Mouse (Mus musculus): ENCODE results near the gene Igsf11.

The Igsf11 gene

DNA sequence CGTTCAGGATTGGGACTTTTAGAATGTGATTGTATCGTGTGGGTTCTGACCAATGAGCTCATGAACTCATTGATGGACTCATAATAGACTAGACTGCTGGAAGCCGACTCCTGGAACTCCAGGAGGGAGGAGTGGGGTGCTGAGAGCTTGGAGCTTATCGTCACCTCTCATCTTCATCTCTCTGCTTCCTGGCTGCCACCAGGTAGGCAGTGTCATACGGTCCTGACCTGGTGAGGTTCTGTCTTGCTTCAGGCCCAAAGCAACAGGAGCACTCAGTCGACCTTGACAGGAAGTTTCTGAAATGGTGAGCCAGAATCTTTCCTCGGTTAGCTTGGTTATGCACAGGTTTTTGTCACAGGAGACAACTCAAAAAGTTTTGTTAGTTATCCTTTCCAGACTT is at the start of gene Igsf11:
Gene Igsf11 (plus strand): TSS at position 301 of the 400 bp plus-strand sequence.
- no peak for DNase-seq (ENCODE audit: low read depth, low spot score)

DNA sequence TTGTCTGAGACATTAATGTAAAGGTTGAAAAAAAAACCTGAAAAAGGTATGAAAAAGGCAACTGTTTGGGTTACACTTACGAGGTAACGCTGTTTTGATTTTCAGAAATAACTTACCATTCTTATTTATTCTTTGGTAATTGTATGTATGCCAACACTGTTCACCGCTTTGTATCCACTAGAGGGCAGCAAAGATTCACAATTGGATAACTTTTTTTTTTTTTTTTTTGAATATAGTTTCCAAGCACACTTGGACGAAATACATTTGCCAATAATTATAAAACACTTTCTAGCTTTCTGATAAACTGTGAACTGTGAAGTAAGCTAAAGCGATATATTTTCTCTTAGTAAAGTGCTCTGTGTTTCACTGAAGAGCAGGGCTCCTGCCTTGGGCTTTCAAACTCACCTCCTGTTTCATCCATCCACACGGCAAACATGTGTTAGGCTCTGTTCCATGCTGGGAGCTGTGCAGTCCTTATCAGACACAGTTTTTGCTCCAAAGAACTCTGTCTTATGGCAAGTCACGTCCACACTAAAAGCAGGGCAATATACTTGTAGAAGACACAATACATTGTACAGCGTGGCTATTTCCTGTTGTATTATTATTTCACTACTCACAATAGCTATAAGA is 34.2 kb upstream of the Igsf11 start:
- DNase-seq (ENCODE audit: low read depth, low spot score) = peak; percentile 34

DNA sequence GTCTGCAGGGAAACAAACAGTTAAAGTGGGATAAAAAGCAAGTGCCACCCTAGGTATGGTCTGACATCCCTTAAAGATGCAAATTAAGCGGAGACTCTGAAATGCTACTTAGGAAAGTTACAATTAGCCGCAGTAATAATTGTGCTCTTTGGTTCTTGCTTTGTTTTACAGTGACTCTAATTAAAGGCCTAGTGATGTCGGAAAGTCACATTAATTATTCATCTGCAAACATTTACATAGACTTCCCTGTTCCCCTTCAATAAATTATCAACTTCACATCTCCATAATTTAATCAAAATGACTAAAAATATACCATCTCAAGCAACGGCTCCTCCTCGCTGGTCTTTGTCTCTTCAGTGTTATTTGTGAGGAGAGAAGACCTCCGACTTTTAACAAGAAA is 31.9 kb upstream of the Igsf11 start:
- DNase-seq (ENCODE audit: low read depth, low spot score) = no peak

DNA sequence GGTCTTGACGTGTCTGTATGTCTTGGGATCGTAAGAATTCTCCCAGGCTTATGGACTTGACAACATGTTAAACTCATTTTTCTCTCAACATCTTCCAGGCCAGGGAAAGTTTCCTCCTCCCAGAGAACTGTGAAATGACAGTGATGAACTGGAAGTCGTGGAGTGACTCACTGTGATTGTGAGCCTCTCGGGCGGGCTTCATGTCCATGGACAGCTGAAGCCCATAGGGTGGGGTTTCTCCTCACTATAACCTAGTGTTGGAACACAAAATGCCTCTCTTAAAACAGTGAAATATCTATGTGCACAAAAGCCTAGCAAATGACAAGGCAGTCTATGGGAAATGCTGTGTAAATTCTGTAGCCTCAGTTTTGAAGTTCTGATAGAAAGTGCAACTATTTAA is 28.1 kb upstream of the Igsf11 start:
- DNase-seq (ENCODE audit: low read depth, low spot score) = no peak

DNA sequence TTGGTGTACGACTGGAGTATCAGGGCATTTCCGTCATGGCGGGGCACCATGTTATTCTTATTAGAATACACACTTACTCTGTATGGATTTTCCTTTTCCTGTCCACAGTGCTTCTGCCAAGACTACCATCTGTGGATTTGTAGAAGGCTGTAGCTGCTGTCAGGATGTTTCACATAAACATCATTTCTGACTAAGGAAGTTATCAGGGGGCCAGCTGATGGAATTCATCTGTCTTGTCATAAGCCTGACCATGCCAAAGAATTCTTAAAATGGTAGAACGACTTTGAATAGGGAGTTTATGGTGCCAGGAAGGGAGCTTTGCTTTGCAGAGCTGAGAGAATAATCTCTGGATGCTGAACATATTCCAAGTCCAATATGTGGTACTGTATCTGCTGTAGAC is 19.2 kb upstream of the Igsf11 start:
- no peak for DNase-seq (ENCODE audit: low read depth, low spot score)

DNA sequence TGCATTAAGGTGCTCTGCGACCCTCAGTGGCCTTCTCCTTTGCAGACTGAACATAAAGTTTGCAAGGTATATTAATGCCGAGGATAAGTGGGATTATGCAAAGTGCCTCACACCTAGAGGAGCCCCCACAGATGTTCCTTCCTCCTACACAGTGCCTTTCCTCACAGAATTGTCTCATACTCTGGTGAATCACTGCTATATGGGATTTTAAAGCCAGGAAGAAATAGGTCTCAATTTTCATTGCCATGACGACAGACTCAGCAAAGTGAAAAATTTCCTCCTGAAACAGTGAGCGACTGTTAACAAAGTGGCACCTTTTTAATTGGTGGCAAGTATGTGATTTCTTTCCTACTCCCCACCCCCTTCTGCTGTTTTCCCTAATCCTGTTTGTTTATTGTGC is 18.0 kb upstream of the Igsf11 start:
- DNase-seq (ENCODE audit: low read depth, low spot score) = no peak

DNA sequence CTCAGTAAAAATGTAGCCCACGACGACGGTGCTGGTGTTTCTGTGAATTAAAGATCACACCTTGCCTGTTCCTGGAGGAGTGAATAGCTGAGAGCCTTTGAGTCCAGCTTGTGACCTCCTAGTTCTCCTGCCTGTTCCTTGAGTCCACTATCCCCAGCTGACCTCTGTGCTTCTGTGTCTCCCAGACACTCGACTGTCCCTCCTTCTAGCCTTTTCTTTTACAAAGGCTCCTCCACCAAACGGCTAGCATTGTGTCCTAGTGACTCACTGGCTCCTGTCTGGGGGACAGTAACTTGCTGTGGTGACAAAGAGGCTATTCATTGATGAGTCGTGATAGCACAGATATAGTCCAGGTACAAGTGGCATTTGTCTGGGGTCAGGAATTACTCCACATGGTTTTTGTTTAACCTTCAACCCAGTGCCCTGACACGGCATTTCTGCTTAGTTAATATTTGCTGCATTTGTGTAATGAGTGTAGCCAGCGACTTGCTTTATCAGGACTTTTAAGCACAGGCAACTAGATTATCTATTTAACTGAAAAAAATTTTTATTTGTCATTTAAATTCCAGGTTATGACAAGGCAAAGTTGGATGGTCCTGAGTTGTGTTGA is 6.5 kb downstream of the Igsf11 start:
- no peak for DNase-seq (ENCODE audit: low read depth, low spot score)

DNA sequence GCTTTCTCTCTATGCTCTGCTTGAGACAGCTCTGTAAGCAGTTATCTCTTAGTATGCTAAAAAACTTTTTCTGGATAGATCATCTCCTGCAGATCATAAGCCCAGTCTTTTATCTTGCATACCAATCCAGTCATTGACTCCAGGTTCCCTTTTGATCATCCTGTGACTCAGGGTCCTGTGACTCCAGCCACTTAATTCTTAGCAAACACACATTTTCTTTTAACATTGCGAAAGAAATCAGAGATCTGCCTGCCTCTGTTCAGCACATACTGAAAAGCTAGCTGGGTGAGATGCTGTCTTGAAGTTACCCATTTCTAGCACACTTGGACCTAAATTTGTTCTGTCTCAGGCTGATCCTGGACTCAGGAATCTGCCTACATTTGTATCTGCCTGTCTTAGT is 7.6 kb downstream of the Igsf11 start:
- DNase-seq (ENCODE audit: low read depth, low spot score) = no peak

DNA sequence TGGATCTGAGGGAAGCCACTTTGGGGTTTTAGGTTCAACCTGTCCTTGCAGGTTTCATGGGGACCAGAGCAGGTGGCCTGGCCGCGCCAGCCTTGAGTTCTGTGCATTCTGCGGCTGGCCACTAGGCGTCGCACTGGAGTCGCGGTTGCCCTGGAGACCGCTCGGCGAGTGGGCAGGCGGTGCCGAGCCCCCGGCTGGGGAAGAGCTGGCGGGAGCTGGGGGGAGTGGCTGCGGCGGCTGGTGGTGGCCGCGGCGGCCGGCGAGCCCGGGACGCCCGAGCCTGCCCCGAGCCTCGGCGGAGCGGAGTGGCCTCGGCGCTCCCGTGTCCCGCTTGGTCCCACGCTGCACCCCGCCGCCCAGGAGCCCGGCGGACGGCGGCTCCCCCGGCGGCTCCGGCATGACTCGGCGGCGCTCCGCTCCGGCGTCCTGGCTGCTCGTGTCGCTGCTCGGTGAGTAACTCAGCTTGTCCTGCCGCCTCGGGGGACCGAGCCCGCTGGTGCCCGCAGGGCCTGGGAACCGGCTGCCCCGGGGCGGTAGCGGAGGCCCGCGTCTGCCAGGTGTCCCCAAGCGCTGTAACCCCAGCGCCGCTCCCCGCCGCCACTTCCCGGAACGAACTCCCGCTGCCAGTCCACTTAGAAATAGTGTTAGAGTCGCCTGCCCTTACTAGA is 9.8 kb downstream of the Igsf11 start:
- DNase-seq (ENCODE audit: low read depth, low spot score) = peak; percentile 93

DNA sequence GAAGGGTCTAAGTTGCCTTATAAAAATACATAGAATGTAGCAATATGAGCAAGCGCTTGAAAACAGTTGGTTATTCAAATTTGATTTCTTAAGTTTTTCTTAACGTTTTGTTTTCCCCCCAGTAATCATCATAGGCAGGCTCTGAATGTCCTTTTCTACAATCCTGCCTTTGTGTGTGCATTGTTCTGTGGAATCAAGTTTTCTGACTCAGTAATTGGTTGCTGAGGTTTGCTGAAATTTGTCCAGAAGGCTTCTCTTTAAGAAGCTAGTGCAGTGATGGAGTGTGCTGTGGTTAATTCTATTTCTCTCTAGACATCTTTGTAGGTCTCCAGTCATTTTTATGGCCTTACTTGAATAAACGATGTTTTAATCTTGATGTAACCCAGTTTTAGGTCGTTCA is 10.5 kb downstream of the Igsf11 start:
- no peak for DNase-seq (ENCODE audit: low read depth, low spot score)

DNA sequence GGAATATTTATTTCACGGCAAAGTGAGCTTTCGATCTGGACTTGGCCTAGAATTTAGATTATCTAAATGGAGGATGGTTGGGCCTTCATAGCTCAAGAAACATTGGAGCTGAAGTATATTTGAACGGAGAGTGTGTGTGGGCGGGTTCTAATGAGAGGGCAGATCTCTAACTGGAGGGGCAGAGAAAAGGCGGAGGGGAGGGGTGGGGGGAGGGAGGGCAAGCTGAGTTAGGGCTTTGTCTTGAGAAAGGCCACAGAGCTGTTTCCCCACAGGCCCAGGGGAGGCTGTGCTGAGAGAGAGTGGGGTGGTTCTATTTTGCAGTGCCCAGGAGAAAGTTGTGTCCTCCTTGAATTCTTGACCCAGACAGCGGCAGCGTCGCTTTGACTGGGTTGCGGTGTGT is 11.7 kb downstream of the Igsf11 start:
- DNase-seq (ENCODE audit: low read depth, low spot score) = no peak

DNA sequence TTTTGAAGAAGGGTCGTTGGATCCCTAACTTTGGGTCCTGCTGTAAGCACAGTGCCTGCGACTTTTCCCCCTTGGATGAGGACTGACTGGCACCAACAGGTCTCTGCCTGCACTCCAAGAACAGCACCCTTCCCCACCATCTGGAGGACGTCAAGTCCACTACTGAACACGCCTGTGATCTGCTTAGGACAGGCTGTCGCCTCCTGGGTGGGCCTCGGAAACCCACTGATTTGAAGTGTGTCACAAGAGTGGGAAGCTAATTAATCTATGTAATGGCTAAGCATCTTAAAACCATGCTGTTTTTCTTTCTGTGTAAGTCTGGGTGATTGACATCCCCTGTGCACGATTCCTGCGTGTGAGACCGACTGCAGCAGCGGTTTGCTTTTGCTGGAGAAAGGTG is 13.4 kb downstream of the Igsf11 start:
- DNase-seq (ENCODE audit: low read depth, low spot score) = no peak

DNA sequence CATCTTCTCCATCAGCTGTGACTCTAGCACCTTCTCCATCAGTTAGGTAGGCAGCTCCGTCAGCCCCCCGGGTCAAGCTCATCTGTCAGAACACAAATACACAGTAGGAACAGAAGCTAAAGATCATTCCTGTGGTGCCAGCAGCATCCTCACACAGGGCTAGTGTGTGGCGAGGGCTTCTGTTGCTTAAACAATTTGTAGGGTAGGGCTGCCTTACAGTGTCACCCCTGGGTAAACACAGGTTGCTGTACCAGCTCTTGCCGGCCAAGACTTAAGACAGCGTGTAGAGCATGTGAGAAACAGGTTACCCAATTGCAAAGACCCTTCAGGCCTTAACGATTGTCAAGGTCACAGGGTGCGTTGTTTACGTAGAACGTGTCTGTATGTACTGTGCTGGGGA is 15.8 kb downstream of the Igsf11 start:
- DNase-seq (ENCODE audit: low read depth, low spot score) = no peak

DNA sequence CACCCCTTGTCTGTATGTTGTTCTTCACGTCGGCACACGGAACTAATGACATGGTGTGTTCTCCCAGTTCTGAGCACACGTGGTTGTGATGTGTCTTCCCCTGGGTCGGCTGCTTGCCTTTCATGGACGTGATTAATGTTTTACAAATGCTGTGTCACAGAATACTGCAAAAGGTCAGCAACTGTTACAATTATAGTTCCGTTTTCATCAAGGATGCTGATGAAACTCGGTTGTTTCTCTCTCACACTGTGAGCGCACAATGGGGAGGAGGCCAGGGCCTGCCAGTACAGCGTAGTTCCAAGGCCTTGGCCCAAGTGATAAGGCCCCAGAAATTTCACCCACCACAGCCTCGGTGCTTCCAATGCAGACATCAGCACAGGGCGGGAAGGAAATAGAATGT is 17.0 kb downstream of the Igsf11 start:
- no peak for DNase-seq (ENCODE audit: low read depth, low spot score)

DNA sequence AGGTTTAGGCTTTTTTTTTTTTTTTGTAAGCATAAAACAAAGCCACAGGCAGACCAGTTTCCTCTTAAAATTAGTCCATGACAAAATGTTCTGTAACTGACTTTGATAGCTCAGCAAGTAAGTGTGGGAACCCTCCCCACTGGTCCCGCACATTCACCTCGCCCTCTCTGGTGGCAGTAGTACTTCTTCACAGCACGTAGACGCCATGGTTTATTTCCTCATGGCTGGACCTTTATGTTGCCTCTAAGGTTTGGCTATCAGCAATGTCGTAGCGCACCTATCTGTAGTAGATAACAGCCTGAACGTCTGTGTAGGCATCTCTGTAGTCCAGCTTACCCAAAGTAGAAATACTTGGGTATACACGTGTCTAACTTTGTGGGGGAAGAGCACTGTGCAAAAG is 17.6 kb downstream of the Igsf11 start:
- DNase-seq (ENCODE audit: low read depth, low spot score) = no peak

DNA sequence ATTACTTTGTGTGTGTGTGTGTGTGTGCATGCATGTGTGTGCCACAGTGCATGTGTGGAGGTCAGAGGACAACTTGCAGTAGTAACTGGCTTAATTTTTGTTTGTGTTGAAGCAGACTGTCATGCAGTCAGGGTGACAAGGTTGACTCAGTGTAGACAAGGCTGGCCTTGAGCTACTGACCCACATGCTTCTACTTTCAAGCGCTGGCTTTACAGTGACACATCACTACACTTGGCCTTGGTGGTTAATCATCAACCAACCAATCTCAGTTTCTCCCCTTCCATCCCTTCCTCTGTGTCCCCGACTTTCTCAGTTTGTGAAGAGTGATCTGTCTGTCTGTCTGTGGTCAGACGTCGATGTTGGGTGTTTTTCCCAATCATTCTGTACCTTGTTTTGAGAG is 23.0 kb downstream of the Igsf11 start:
- no peak for DNase-seq (ENCODE audit: low read depth, low spot score)

DNA sequence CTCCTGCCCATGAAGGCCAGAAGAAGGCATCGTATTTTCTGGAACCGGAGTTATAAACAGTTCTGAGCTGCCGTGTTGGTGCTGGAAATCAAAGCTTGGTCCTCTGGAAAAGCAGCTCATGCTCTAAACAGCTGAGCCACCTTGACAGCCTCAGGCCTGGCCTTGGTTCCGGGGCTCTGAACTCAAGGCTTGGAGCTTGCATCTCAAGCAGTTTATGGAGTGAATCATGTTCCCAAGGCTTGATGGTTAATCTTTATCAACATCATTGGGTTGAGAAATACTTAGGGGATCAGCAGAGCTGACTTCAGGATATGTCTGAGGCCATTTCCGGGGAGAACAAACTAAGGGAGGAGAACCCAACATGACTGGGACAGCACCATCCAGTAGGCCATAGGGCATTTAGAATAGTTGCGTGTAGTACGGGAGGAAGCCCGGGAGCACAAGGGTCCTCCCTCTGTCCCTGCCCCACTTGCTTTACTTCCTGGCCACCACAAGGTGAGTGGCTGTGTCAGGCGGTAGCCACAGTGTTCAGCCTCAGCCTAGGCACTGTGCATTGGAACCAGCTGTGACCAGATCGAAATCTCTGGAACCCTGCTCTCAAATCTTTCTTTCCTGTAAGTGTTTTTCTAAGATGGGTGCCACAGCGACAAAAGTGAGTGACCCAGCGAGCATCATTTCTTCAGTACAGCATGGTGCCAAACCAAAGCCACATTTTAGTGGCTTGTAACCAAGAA is 23.7 kb downstream of the Igsf11 start:
- DNase-seq (ENCODE audit: low read depth, low spot score) = no peak

DNA sequence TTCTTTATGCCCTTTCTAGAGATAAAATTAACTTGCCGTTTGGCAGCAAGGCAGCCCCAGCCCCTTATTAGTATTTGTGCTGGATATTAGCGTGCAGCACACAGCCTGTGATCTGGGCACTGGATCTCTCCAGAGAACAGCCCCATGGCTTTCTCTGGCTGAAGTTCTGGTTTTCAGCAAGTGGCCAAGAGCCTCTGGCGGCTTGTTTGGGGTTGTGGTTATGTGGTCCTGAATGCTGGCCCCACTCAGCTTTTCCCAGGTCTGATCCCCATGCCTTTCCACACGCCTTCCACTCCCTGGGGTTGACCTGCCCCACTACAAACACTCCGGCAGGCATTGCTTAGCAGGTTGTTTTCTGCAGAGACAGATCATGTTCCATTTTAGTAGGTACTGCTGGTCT is 24.4 kb downstream of the Igsf11 start:
- no peak for DNase-seq (ENCODE audit: low read depth, low spot score)

DNA sequence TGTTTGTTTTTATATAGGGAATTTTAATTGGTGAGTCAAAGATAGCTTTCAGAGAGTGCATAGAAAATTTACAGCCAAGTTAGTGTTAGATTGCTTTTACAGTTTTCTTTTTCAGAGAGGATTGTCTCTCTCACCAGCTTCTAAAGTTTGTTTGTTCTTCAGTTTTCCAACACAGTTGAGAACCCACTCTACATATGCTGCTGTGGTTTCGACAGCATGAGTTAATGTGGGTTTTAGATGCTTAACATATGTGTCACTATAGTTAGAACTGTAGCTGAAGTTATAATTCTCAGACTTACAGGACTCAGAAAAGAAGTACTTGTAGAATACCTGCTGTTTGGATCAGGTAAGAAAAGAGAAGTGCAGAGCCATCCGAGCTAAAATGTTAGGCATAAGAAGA is 25.6 kb downstream of the Igsf11 start:
- no peak for DNase-seq (ENCODE audit: low read depth, low spot score)

DNA sequence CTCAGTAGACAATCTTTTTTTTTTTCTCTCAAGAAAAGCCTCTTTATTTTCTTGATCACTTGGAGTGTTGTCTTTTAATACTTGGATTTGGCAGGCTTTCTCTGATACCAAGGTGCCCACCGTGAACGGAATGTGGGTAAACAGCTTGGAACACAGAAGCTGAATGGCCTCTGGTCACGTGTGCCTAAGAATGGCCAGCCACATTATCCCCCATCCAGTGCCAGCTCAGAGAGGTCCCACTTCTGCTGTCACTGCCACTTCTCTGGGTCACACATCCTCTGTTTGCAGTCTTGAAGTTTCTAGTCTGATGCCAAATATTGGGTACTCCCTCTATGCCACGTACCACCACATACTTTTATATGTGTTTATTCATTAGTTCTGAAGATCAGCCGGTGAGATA is 28.0 kb downstream of the Igsf11 start:
- no peak for DNase-seq (ENCODE audit: low read depth, low spot score)

DNA sequence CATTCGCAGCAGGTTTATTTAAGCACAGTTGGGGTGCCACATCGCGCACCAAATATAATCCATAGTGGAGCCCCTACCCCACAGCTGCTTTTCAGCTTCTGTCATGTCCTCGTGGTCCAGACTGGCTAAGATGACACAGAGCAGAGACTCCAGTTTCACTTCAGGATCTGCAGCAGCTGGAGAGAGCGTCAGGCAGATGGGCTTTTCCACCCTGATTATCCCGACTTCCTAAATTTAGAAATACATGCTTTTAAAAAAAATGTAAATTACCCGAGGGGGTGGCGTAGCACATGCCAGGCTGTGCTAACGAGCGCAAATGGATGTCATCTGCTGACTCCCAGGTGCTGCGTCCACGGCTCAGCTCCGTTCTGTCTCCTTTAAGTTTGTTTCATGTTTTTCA is 32.5 kb downstream of the Igsf11 start:
- DNase-seq (ENCODE audit: low read depth, low spot score) = no peak

DNA sequence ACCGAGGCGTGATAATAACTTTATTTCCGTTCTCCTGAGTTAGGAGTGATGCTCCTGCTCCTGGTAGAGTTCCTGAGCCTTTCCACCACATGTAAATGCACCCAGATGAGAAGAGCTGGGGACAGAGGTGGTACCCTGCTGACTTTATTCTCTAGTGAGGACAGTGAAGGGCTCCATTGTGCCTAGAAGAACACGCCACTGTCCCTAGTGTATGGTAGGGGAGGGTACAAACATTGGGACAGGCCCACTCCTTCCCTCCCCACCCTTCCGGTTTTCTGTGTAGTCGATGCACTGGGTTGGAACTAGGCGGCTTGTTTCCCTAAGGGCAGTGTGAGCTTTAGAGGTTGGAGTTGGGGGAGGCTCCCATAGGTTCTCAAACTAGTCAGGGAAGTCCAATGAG is 36.3 kb downstream of the Igsf11 start:
- no peak for DNase-seq (ENCODE audit: low read depth, low spot score)

DNA sequence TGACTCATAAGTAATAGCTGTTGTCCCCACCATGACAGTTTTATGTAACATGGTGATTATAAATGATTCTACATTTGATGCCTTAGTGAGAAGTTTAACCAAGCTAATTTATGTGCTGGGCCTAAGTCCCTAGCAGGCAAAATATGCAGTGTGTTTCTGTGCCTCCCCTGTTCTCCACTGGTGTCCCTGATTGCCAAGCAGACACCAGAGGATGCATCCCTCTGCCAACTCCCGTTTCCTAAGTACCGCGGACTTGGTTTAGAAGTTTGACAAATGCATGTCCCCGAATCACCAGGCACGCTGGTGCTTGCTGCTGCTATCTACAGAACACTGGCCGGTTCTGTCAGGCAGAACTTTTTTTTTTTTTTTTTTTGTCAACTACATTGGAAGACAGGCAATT is 39.0 kb downstream of the Igsf11 start:
- no peak for DNase-seq (ENCODE audit: low read depth, low spot score)
